Comparison of ENCODE assay signal across 19 mouse cellular contexts in genomic region chr1:153764136-153764535, GRCm38 (mm10). TPM values are rescaled to one million over a fixed set of nuclear protein-coding genes. Genes with fewer than 3 reads are reported as not detected.
"Had no signal": no experiment of that assay in that cellular context is flagged by ENCODE, and none has a peak within 500 bp of the region (broad histone marks: within the 10 kb centered on the region; RNA-seq: fewer than 3 reads in every experiment).

No protein-coding gene starts in this region.

- ATAC-seq: lung, postnatal 0 days; midbrain, embryonic 13.5 days; midbrain, embryonic 15.5 days had no signal

- H3K4me3 ChIP-seq: lung, embryonic 15.5 days; megakaryocyte, embryonic 14.5 days; midbrain, embryonic 13.5 days; midbrain, embryonic 15.5 days; neural tube, embryonic 12.5 days; stomach, embryonic 15.5 days had no signal

- H3K36me3 ChIP-seq: lung, embryonic 15.5 days; stomach, embryonic 15.5 days had no signal

- H3K9ac ChIP-seq: lung, embryonic 15.5 days; midbrain, embryonic 13.5 days; midbrain, embryonic 15.5 days; neural tube, embryonic 12.5 days; stomach, embryonic 15.5 days had no signal

- H3K4me2 ChIP-seq: lung, embryonic 15.5 days; midbrain, embryonic 11.5 days; midbrain, embryonic 13.5 days; midbrain, embryonic 15.5 days; neural tube, embryonic 12.5 days; stomach, embryonic 15.5 days had no signal

- H3K27me3 ChIP-seq: lung, embryonic 15.5 days; megakaryocyte, embryonic 14.5 days; midbrain, embryonic 13.5 days; midbrain, embryonic 15.5 days; neural tube, embryonic 12.5 days; stomach, embryonic 15.5 days had no signal

- H3K27ac ChIP-seq: lung, embryonic 15.5 days; macrophage; midbrain, embryonic 13.5 days; midbrain, embryonic 15.5 days; neural tube, embryonic 12.5 days; stomach, embryonic 15.5 days; stomach, postnatal 0 days had no signal

- DNase-seq: lung, adult 2 months; lung, postnatal 14 days; lung, postnatal 36 days; right cerebral cortex, postnatal 14 days; thymus, adult 2 months; thymus, postnatal 25 days; thymus, postnatal 4 days had no signal

- H3K4me1 ChIP-seq: lung, embryonic 15.5 days; midbrain, embryonic 13.5 days; midbrain, embryonic 15.5 days; neural tube, embryonic 12.5 days; stomach, embryonic 15.5 days had no signal

- H3K9me3 ChIP-seq: lung, embryonic 15.5 days; megakaryocyte, embryonic 14.5 days; midbrain, embryonic 13.5 days; midbrain, embryonic 15.5 days; neural tube, embryonic 12.5 days; stomach, embryonic 15.5 days had no signal

RNA-seq across cellular contexts. Expression of gene Rgs16, which starts 24.0 kb away (rescaled TPM):
- total RNA-seq: megakaryocyte progenitor cell, adult 5-6 weeks; neutrophil, adult 5-6 weeks had no signal
